Mouse (Mus musculus): ENCODE results near the gene Igfals. TPM values are rescaled to one million over a fixed set of nuclear protein-coding genes. Genes with fewer than 3 reads are reported as not detected.

Gene Igfals
- 0.05 and 0.10 TPM in 2 replicates for polyA plus RNA-seq (2012)

GRCm38 (mm10) chr17:24865776-24866175 lies at the start of gene Igfals:
Gene Igfals, plus strand, starts transcription at chr17:24865997.

GRCm38 (mm10) chr17:24839842-24840241 lies 26.0 kb upstream of the Igfals start, which contains the start of gene Hagh:
Gene Hagh, plus strand, starts transcription at chr17:24840143.

GRCm38 (mm10) chr17:24850065-24850772 lies 15.6 kb upstream of the Igfals start, which contains the start of gene Fahd1:
Gene Fahd1, minus strand, starts transcription at chr17:24850364.

GRCm38 (mm10) chr17:24886134-24886931 lies 20.5 kb downstream of the Igfals start, which contains the start of the genes Nubp2 and Spsb3:
Gene Nubp2, minus strand, starts transcription at chr17:24886349.
Gene Spsb3, plus strand, starts transcription at chr17:24886643.

GRCm38 (mm10) chr17:24894995-24895547 lies 29.3 kb downstream of the Igfals start, which contains the start of the genes Eme2 and Mrps34:
Gene Eme2, minus strand, starts transcription at chr17:24895087.
Gene Mrps34, plus strand, starts transcription at chr17:24895116.

GRCm38 (mm10) chr17:24896241-24896992 lies 30.6 kb downstream of the Igfals start, which contains the start of gene Nme3:
Gene Nme3, plus strand, starts transcription at chr17:24896500.

Other genes with a start within 250 kb of the Igfals start
- gene Tsc2, start 233.4 kb upstream of the Igfals start, polyA plus RNA-seq (2012) = 54.9 and 75.1 TPM in 2 replicates
- gene Nthl1, start 233.3 kb upstream of the Igfals start, polyA plus RNA-seq (2012) = 13.1 and 14.7 TPM in 2 replicates
- gene Slc9a3r2, start 215.7 kb upstream of the Igfals start, polyA plus RNA-seq (2012) = 6.3 and 8.8 TPM in 2 replicates
- gene Npw, start 207.5 kb upstream of the Igfals start, polyA plus RNA-seq (2012) = 1.1 and 1.8 TPM in 2 replicates
- gene Zfp598, start 196.3 kb upstream of the Igfals start, polyA plus RNA-seq (2012) = 115 and 133 TPM in 2 replicates
- 0.09 and 0.17 TPM in 2 replicates for gene Syngr3, start 176.0 kb upstream of the Igfals start, polyA plus RNA-seq (2012)
- 83.1 and 98.4 TPM in 2 replicates for gene Gfer, start 169.8 kb upstream of the Igfals start, polyA plus RNA-seq (2012)
- gene Noxo1, start 169.8 kb upstream of the Igfals start, polyA plus RNA-seq (2012) = 1.4 and 1.9 TPM in 2 replicates
- 27.5 and 29.5 TPM in 2 replicates for gene Tbl3, start 158.3 kb upstream of the Igfals start, polyA plus RNA-seq (2012)
- 0.10 and 0.29 TPM in 2 replicates for gene Rnf151, start 147.9 kb upstream of the Igfals start, polyA plus RNA-seq (2012)
- 3,004 and 3,175 TPM in 2 replicates for gene Rps2, start 147.9 kb upstream of the Igfals start, polyA plus RNA-seq (2012)
- 406 and 479 TPM in 2 replicates for gene Ndufb10, start 141.5 kb upstream of the Igfals start, polyA plus RNA-seq (2012)
- gene Rpl3l, start 138.2 kb upstream of the Igfals start, polyA plus RNA-seq (2012) = 0.62 and 0.84 TPM in 2 replicates
- gene Msrb1, start 129.4 kb upstream of the Igfals start, polyA plus RNA-seq (2012) = 41.5 and 68.8 TPM in 2 replicates
- gene Hs3st6, start 113.0 kb upstream of the Igfals start, polyA plus RNA-seq (2012) = 0.26 and 0.34 TPM in 2 replicates
- not detected in 2 replicates for gene Meiob, start 61.7 kb upstream of the Igfals start, polyA plus RNA-seq (2012)
- 23.5 and 28.8 TPM in 2 replicates for gene Hagh, start 25.9 kb upstream of the Igfals start, polyA plus RNA-seq (2012)
- gene Fahd1, start 15.6 kb upstream of the Igfals start, polyA plus RNA-seq (2012) = 4.0 and 4.1 TPM in 2 replicates
- 90.9 and 102 TPM in 2 replicates for gene Nubp2, start 20.4 kb downstream of the Igfals start, polyA plus RNA-seq (2012)
- 36.2 and 37.4 TPM in 2 replicates for gene Spsb3, start 20.6 kb downstream of the Igfals start, polyA plus RNA-seq (2012)
- 16.0 and 16.9 TPM in 2 replicates for gene Eme2, start 29.1 kb downstream of the Igfals start, polyA plus RNA-seq (2012)
- gene Mrps34, start 29.1 kb downstream of the Igfals start, polyA plus RNA-seq (2012) = 84.7 and 84.8 TPM in 2 replicates
- gene Nme3, start 30.5 kb downstream of the Igfals start, polyA plus RNA-seq (2012) = 19.9 and 26.0 TPM in 2 replicates
- 47.5 and 84.7 TPM in 2 replicates for gene Mapk8ip3, start 71.0 kb downstream of the Igfals start, polyA plus RNA-seq (2012)
- 21.6 and 25.1 TPM in 2 replicates for gene Jpt2, start 94.7 kb downstream of the Igfals start, polyA plus RNA-seq (2012)
- gene Cramp1l, start 149.8 kb downstream of the Igfals start, polyA plus RNA-seq (2012) = 23.0 and 36.4 TPM in 2 replicates
- 12.2 and 12.3 TPM in 2 replicates for gene Ift140, start 150.1 kb downstream of the Igfals start, polyA plus RNA-seq (2012)
- not detected in 2 replicates for gene Tmem204, start 217.6 kb downstream of the Igfals start, polyA plus RNA-seq (2012)
- gene Telo2, start 250.0 kb downstream of the Igfals start, polyA plus RNA-seq (2012) = 38.2 and 47.2 TPM in 2 replicates

Measured in megakaryocyte-erythroid progenitor cell, adult 5 weeks (primary cell).